10 mouse cellular contexts compared by ENCODE assay signal in genomic region chr2:72298406-72298805, GRCm38 (mm10). TPM values are rescaled to one million over a fixed set of nuclear protein-coding genes. Genes with fewer than 3 reads are reported as not detected.
A peak's percentile ranks its signal among the peaks of the same experiment; 100 is the strongest.
DNase-seq lines count a peak whose midpoint lies in the region; ATAC-seq and TF ChIP-seq lines count a peak whose summit lies in the region.
"Had no signal": no experiment of that assay in that cellular context is flagged by ENCODE, and none has a peak within 500 bp of the region (broad histone marks: within the 10 kb centered on the region; RNA-seq: fewer than 3 reads in every experiment).

No protein-coding gene starts in this region.

- WGBS in heart, embryonic 14.5 days, result 49% methylated on average over 4 of the region's 4 CpGs

- H3K27ac ChIP-seq in gastrocnemius, adult 2 months, result peak overlapping the region; percentile 89
- peak overlapping the region in 1 of 2 experiments; percentile 71; a peak in 2 of 4 replicates for H3K27ac ChIP-seq in heart, embryonic 14.5 days (replicated peaks in 1 of 2; ENCODE audit: control insufficient read depth in 1 of 2, insufficient read depth in 1 of 2, low read depth in 2 of 2, low read length in 2 of 2)
- H3K27ac ChIP-seq: neural tube, embryonic 12.5 days had no signal

- peak overlapping the region; percentile 76 for H3K4me3 ChIP-seq in gastrocnemius, adult 2 months
- no peak overlapping the region for H3K4me3 ChIP-seq in heart, embryonic 14.5 days (ENCODE audit: control insufficient read depth in 1 of 2, insufficient read depth in 1 of 2, low read depth in 1 of 2, low read length in 2 of 2)
- H3K4me3 ChIP-seq: embryonic facial prominence, embryonic 12.5 days; neural tube, embryonic 12.5 days had no signal

- no peak overlapping the region for H3K9ac ChIP-seq in heart, embryonic 14.5 days (ENCODE audit: low read length)
- H3K9ac ChIP-seq: embryonic facial prominence, embryonic 12.5 days; neural tube, embryonic 12.5 days had no signal

- TF ChIP-seq CTCF in gastrocnemius, adult 2 months (IDR thresholded peaks at IDR 0.05), result peak; percentile 96

- no peaks in the 10 kb centered on the region for H3K27me3 ChIP-seq in heart, embryonic 14.5 days (ENCODE audit: control insufficient read depth, insufficient read depth, low read length)
- H3K27me3 ChIP-seq: embryonic facial prominence, embryonic 12.5 days; neural tube, embryonic 12.5 days had no signal

- ATAC-seq in heart, embryonic 14.5 days (ENCODE audit: insufficient number of reproducible peaks, insufficient read depth, low FRiP score, low read depth), result no peak

- H3K36me3 ChIP-seq in heart, embryonic 14.5 days (ENCODE audit: control insufficient read depth, insufficient read depth, low read length), result peaks cover 46% of the 10 kb centered on the region
- H3K36me3 ChIP-seq: embryonic facial prominence, embryonic 12.5 days; neural tube, embryonic 12.5 days had no signal

- intact Hi-C loops in gastrocnemius, adult 2 months (cut with DNase I), result loop anchor here (1.0 kb wide), 1 partner anchor 92 kb away; no protein-coding TSS in a partner anchor

- peak; percentile 72 for DNase-seq in gastrocnemius, adult 2 months
- no peak for DNase-seq in gastrocnemius, postnatal 4 days (ENCODE audit: low spot score in 2 of 2)
- DNase-seq in A20 (ENCODE audit: low read depth, low spot score), result peak; percentile 51
- DNase-seq in brain, adult 2 months (ENCODE audit: low read depth, low spot score), result peak; percentile 45
- DNase-seq in mesoderm, embryonic 11.5 days (ENCODE audit: low read depth, low spot score), result peak; percentile 46
- DNase-seq in cerebellum, adult 18-20 months, result no peak
- DNase-seq in urinary bladder, adult 18-20 months (ENCODE audit: low spot score in 2 of 2), result no peak

- no peaks in the 10 kb centered on the region for H3K9me3 ChIP-seq in heart, embryonic 14.5 days (ENCODE audit: control insufficient read depth, low read length)
- H3K9me3 ChIP-seq: embryonic facial prominence, embryonic 12.5 days; neural tube, embryonic 12.5 days had no signal

- H3K4me2 ChIP-seq in heart, embryonic 14.5 days (ENCODE audit: low read length), result 0 out of 2 replicates have a peak overlapping the region, but pooled peaks have one; percentile 44
- H3K4me2 ChIP-seq: embryonic facial prominence, embryonic 12.5 days; neural tube, embryonic 12.5 days had no signal

- peaks cover 2 to 22% of the 10 kb centered on the region in 2 experiments for H3K4me1 ChIP-seq in heart, embryonic 14.5 days (ENCODE audit: control insufficient read depth in 2 of 2, insufficient read depth in 2 of 2, low read length in 2 of 2)
- H3K4me1 ChIP-seq: neural tube, embryonic 12.5 days had no signal

RNA-seq across cellular contexts. Expression of gene Map3k20, which starts 13.0 kb away (rescaled TPM):
- 100 to 1,000 TPM; 338 to 407 TPM for total RNA-seq in gastrocnemius, adult 2 months (2021)
- 100 to 1,000 TPM; 202 to 229 TPM for total RNA-seq in gastrocnemius, postnatal 4 days (2021)
- polyA plus RNA-seq in heart, embryonic 14.5 days (2014; fragmentation: Nextera tagmentation; extraction: Ambion mirVana), result 85.1 and 91.0 TPM in 2 replicates

Comparison
In these comparisons a context has a peak if more than half of its experiments do, and no peak if none do; other contexts are left out.
1. DNase-seq: peak in gastrocnemius, adult 2 months (single experiment), A20 (single experiment), brain, adult 2 months (single experiment) and mesoderm, embryonic 11.5 days (single experiment); none in gastrocnemius, postnatal 4 days (0 of 2), cerebellum, adult 18-20 months (0 of 2) and urinary bladder, adult 18-20 months (0 of 2).